In the genomic region with DNA sequence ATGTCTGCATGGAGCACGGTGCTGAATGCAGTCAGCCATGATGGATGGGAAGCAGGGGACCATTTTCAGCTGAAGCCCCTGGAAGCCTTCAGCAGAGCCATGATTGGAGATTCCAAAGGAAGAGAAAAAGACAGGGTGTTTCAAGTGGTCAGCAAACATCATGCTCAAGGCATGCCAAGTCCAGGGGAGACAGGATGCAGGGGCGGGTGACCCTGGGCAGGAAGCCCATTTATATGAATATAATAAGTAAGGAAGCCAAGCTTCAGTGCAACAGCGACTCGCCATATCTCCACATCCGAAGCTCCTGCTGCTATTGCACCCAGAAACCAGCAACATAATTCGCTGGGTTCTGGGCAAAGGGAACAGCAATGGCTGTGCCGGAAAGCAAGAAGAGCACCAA, we compare ENCODE assay signal across 12 mouse cellular contexts. TPM values are rescaled to one million over a fixed set of nuclear protein-coding genes. Genes with fewer than 3 reads are reported as not detected.
DNase-seq lines count a peak whose midpoint lies in the region; ATAC-seq lines count a peak whose summit lies in the region.
"Had no signal": no experiment of that assay in that cellular context is flagged by ENCODE, and none has a peak within 500 bp of the region (broad histone marks: within the 10 kb centered on the region; RNA-seq: fewer than 3 reads in every experiment).

No protein-coding gene starts in this region.

- no peaks in the 10 kb centered on the region for H3K27me3 ChIP-seq in heart, embryonic 16.5 days (ENCODE audit: control insufficient read depth, insufficient read depth, low read length)

- no peaks in the 10 kb centered on the region for H3K9me3 ChIP-seq in heart, embryonic 16.5 days (replicated peaks; ENCODE audit: control insufficient read depth, low read length)

- 58% methylated on average over 7 of the region's 7 CpGs for WGBS in heart, embryonic 16.5 days

- H3K27ac ChIP-seq in heart, embryonic 16.5 days (ENCODE audit: low read length), result no peak overlapping the region
- H3K27ac ChIP-seq: liver, embryonic 14.5 days had no signal

- peak; percentile 50 to 53 for DNase-seq in cerebellum, postnatal 25 days
- DNase-seq in NIH3T3 (ENCODE audit: low read depth), result peak; percentile 73
- peak; percentile 45 to 50 for DNase-seq in lung, adult 18-20 months
- no peak for DNase-seq in right cerebral cortex, postnatal 14 days
- no peak for DNase-seq in embryo, embryonic 10.5 days (ENCODE audit: low spot score)
- DNase-seq in gastrocnemius, postnatal 25 days, result no peak
- DNase-seq: midbrain, embryonic 14.5 days had no signal

- H3K4me1 ChIP-seq in heart, embryonic 16.5 days (ENCODE audit: control insufficient read depth, insufficient read depth, low read length), result peaks cover 11% of the 10 kb centered on the region

- no peaks in the 10 kb centered on the region for H3K36me3 ChIP-seq in heart, embryonic 16.5 days (ENCODE audit: control insufficient read depth, insufficient read depth)

- H3K4me3 ChIP-seq in heart, embryonic 16.5 days (ENCODE audit: low read length), result no peak overlapping the region

- H3K4me2 ChIP-seq in heart, embryonic 16.5 days (ENCODE audit: low read depth, low read length), result no peak overlapping the region

- ATAC-seq in cerebellum, adult (ENCODE audit: insufficient number of reproducible peaks, low FRiP score, low TSS enrichment), result no peak
- 0 out of 2 replicates have a peak, but pooled peaks have one; percentile 41 for ATAC-seq in heart, embryonic 16.5 days (replicated peaks; ENCODE audit: extremely low read depth, insufficient read depth, low FRiP score)

- no peak overlapping the region for H3K9ac ChIP-seq in heart, embryonic 16.5 days (ENCODE audit: low read length)
- H3K9ac ChIP-seq: liver, embryonic 14.5 days had no signal

RNA-seq across cellular contexts. Expression of gene Pitpnm3, which starts 41.1 kb away (rescaled TPM):
- 0.18 and 0.45 TPM in 2 replicates for polyA plus RNA-seq in heart, embryonic 16.5 days (2015; fragmentation: Nextera tagmentation; extraction: Ambion mirVana)
- 1 to 10 TPM; 1.8 to 2.6 TPM for total RNA-seq in gastrocnemius, postnatal 25 days (2021)
- total RNA-seq: hematopoietic stem cell, adult 5-6 weeks had no signal

RNA-seq across cellular contexts. Expression of gene Pimreg, which starts 52.6 kb away (rescaled TPM):
- polyA plus RNA-seq in heart, embryonic 16.5 days (2015; fragmentation: Nextera tagmentation; extraction: Ambion mirVana), result 67.0 and 74.3 TPM in 2 replicates
- total RNA-seq in gastrocnemius, postnatal 25 days (2021), result under 1 TPM; 0.64 to 0.70 TPM

RNA-seq across cellular contexts. Expression of gene Aipl1, which starts 57.1 kb away (rescaled TPM):
- 0.12 and 0.36 TPM in 2 replicates for polyA plus RNA-seq in heart, embryonic 16.5 days (2015; fragmentation: Nextera tagmentation; extraction: Ambion mirVana)
- total RNA-seq in gastrocnemius, postnatal 25 days (2021), result not detected
- polyA plus RNA-seq: large intestine, adult 2 months had no signal

Comparison
In these comparisons a context has a peak if more than half of its experiments do, and no peak if none do; other contexts are left out.
1. DNase-seq: peak in cerebellum, postnatal 25 days (2 of 2), NIH3T3 (single experiment) and lung, adult 18-20 months (2 of 2); none in right cerebral cortex, postnatal 14 days (single experiment), embryo, embryonic 10.5 days (single experiment) and gastrocnemius, postnatal 25 days (single experiment).